Mouse (Mus musculus) activated CD4-positive, CD25-positive, alpha-beta regulatory T cell, adult 4 months (primary cell): ENCODE results near the gene Rnf220. TPM values are rescaled to one million over a fixed set of nuclear protein-coding genes. Genes with fewer than 3 reads are reported as not detected.

Experiments used
- ATAC-seq: one replicate; pipeline ENCODE4 v1.8.0; 2017
- polyA plus RNA-seq, 2 experiments: library from polyadenylated mRNA; unstranded; fragments of 100-300 nt; shearing (Covaris generic); gene quantifications; one replicate each; pipeline ENCODE4 v1.2.1; 2017

Gene Rnf220
- polyA plus RNA-seq, 2 experiments from 2014 or later, result 14.1 to 19.8 TPM

DNA sequence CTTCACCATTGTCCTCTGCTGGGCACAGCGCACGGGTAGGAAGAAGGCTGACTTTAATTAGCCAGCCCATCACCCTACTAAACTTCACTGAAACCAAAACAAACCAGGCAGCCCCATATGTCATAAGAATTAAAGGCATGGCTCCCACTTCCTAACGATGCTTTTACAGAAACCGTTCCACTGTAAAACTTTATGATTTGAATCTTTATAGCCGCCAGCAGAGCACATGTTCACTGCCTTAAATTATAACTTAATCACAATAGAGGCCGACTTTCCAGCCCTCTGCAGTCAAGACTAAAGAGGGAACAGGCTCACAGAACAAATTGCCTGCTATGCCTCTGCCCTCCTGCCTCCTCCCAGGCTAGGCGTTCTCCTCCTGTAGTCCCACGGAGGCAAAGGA is 62.5 kb downstream of the Rnf220 start:
- ATAC-seq, result no peak

DNA sequence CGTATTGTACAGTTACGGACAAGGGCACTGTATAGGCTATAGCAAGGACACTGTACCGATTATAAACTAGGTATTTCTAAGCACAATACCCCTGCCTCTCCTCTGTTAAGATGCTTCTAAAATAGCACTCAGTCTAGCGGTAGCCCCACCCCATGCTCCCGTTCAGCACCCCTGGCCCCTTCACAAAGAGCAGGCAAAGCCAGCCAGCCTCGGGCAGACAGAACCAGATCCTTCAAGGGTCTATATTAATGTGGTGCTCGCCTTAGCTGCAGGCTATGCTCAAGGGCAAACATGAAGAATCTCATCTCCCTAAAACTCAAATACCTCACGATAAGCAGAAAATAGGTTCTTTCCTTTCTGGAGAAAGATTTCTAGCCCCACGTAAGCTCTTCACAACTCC is 67.2 kb downstream of the Rnf220 start:
- no peak for ATAC-seq

DNA sequence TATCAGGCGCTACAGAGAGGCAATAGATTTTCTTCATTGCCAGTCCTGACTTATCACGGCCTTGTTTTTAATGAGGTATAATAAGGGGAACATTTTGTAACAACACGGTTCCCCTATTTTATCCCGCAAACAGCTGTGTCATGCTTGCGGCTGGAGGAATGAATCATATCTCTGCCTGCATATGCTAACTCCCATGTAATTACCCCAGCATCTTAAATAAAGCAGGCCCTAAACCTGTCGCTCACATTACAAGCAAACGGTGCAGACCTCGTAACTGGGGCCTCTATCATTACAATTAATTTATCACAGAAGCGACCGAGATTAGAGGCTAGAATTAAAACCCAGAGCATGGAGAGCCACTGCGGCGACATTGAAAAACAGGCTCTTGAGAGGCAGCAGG is 69.3 kb downstream of the Rnf220 start:
- no peak for ATAC-seq

DNA sequence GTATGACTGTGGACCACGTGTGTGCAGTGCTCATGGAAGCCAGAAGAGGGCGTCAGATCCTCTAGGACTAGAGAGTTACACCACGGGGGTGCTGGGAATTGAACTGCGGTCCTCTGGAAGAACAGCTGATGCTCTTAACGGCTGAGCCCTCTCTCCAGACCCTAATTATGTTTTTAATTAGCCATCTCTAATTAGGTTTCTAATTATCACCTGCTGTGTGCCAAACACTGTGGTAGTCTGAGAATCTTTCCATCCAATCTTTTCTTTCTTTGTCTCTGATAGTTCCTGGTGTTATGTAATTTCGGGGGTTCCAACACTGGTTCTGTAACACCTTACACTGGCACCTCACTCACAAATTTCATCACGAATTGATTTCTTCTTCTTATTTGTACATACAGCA is 75.8 kb downstream of the Rnf220 start:
- ATAC-seq, result no peak

DNA sequence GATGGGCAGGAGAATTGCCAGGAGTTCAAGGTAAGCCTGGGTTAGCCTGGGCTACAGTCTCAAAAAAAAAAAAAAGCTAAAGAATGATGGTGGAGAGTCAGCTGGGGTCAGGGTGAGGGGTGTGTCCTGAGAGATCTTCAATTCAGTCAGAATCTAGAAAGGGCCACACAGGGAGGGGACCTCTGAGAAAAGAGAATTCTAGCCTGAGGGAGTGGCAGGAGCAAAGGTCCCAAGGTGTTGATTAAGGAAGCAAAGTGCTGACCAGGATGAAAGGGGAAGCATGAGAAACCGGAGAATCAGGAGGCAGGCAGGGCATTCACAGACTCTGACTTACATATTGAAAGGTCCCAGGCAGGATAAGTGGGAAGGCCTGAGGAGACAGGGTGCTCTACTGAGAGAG is 80.0 kb downstream of the Rnf220 start:
- no peak for ATAC-seq

DNA sequence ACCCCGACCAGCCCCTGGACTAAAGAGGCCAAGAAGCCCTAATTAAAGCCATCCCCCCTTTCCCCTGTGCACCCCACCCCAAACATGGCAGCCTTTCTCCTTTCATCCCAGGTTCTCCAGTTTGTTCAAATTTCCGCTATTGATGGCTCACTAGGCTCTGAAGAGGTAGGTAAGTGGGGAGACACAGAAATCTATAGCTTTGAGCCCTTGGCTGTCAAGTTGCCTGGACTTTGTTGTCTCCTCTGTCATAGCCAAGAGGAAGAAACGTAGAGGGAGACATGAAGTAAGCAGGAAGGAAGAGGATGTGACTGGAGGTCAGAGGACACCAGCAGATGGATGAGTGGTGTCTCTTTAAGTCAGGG is 86.8 kb downstream of the Rnf220 start:
- no peak for ATAC-seq

DNA sequence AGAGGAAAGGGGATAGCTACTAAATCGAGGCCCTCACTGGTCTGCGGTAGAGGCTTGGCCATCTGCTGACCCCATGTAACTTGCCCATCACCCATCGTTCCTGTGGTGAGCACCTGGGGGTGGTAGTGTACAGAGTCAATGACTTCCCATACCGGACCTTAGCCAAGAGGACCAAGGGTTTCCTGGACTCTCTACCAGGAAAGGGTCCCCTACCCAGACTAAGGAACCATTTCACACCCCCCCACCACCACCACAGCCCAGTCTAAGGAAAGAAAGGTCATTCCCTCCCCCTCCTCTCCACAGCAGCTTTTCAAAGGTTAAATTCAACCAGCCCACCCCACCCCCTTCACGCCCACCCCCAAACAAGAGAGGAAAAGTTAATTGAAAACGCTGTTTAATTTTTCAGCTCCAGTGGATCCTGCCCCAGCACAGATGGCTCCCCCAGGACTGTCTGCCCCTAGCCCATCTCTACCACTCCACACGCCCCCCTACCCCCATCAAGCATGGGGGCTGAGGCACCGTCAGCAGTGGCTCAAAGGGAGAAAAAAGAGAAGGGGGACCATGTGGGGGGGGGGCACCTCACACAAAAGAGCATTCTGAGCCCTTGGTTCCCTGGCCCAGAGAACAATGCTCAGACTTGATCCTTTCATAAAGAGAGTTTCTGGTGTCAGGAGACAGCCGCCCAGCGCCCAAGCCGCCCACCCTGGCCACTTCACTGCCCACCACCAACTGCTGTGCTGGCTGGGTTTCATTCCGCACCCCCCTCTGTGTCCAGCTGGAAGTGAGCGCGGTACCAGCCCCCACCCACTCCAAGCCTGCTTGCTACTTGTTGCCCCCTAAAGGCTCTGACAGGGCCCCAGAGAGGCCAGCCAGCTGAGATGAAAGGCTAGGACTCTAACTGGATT is 87.5 kb downstream of the Rnf220 start:
- ATAC-seq, result no peak

DNA sequence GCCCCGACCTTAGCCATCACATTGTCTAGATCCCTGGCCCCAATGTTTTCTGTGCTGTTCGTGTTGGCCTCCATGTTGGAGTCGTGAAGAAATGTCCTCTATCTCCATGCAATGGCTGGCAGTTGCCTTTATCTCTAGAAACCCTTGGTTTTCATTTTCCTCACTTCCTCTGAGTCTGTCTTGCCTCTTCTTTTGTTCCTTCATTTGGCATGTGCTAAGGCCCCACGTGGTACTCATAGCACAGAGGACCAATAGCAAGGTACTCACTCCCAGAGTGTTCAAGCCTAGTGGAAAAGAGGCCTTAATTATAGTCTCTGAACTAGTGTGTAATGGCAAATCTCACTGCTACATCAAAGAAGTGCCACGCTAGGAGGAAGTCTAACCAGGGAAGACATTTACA is 88.9 kb downstream of the Rnf220 start:
- ATAC-seq, result no peak

DNA sequence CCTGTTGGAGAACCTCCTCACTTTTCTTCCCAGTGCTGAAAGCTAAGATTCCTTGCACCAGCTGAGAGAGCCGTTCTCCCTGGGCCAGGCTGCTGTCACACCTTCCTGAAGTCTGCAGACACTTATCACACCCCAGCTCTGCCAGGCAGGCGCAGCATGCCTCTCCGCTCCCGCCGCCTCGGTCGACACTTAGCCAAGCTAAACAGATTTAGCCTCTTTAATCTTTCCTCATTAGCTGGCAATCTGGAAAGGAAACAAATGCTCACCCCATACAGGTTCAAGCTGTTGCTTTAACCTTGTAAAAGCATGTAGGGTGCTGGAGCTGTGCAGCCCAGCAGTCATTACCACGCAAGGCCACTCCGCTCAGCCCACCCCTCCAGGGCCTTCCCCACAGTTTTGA is 90.9 kb downstream of the Rnf220 start:
- ATAC-seq, result no peak

DNA sequence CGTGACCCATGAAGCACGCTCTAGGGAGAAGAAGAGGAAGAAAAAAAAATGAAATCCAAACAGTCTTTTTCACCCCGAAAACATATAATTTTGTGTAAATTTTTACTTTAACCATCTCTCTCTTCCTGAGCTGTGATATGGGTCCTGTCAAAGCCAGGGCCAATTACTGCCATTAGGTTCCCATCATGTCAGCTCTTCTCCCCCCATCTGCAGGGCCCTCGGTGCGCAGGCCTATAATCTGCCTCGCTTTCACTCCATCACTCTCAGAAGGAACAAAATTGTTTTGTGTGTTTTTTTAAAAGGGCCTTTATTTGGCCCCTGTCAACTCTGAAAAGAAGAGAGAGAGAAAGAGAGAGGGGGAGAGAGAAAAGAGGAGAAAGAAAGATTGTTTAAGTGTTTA is 91.6 kb downstream of the Rnf220 start:
- ATAC-seq, result no peak

DNA sequence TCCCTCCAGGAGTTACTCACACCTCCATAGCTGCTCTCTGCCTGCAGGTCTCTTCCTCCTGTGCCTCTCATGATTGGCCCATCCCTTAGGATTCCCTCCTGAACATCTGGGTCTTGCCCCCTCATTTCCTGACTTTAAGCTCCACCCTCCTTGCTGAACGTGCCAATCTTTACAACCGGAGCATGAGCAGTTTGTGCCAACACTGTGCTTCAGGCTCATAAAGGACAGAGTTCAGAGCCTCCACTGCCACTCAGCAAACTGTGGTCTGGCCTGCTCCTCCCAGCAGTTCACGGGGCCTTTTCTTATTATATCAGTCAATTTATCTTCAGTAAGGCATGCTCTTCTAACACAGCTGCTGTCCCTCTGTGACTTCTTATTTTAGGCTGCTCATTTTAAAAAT is 93.4 kb downstream of the Rnf220 start:
- ATAC-seq, result no peak

DNA sequence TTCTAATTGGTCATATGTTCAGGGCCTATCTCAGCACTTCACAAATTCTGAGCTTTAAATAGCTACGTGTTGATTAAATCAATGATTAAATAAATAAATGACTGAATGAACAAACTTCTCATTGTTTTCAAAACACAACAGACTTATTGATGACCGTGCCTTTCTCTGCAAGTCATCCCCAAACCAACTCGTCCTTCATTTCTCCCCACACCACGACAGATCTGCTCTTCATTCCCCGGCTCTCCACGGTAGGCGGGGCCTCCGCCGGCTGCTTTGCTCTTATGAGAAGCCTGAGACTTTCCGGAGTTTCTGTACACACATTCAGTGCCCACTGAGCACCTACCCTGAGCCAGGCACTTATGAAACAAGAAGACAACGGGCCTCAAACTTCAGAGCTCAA is 99.7 kb downstream of the Rnf220 start:
- no peak for ATAC-seq

DNA sequence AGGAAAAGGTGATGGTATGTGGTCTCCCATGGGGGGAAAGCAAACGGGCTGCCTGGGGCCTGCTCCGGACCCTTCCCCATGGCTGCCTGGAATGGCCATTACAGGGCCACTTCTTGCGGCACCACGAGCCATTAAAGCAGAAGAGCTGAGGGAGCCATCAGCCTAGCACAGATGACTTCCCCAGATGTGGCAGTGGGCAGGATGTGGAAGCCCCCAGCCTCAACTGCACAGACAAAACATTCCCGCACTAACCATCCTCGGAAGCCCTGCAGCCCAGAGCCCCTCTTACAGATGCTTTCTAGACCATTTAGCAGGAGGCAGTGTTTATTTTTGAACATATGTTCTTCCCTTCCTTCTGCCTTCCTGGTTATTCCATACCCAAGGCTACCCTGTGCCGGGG is 103.8 kb downstream of the Rnf220 start:
- ATAC-seq, result no peak

DNA sequence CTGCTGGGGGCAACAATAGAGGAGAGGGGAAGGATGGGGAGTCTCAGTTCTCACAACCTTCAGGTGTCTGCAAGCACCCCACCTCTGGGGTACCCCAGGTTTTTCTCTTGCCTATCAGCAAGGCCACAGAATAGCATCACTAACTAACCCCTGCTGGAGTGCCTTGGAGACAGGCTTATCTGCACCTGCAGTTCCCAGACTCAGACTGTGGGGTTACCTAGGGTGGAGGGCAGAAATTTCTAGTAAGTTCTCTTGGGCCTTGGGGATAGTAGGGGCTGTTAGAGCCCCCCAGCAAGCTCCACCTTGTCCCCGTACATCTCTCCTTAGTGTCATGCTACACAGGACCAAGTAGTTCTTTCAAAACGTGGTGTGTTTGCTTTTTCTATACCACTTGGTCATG is 104.5 kb downstream of the Rnf220 start:
- ATAC-seq, result no peak

DNA sequence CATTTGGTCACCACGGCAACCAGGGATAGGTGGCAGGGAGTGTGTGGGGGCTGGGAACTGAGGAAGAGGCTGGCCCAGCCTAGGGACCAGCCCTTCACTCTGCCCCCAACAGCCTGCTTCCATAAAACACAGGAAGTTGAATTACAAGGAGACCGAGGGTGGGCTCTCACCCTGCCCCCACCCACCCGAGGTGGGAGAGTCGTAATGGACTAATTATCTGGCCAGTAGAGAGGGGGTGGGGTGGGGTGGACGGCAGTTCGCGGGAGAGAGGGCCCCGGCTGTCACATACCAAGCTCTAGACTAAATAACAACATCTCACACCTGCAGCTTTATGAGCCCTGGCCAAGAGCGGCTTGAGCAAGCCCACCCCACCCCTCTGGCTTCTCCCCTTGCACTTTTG is 104.9 kb downstream of the Rnf220 start:
- ATAC-seq, result no peak

DNA sequence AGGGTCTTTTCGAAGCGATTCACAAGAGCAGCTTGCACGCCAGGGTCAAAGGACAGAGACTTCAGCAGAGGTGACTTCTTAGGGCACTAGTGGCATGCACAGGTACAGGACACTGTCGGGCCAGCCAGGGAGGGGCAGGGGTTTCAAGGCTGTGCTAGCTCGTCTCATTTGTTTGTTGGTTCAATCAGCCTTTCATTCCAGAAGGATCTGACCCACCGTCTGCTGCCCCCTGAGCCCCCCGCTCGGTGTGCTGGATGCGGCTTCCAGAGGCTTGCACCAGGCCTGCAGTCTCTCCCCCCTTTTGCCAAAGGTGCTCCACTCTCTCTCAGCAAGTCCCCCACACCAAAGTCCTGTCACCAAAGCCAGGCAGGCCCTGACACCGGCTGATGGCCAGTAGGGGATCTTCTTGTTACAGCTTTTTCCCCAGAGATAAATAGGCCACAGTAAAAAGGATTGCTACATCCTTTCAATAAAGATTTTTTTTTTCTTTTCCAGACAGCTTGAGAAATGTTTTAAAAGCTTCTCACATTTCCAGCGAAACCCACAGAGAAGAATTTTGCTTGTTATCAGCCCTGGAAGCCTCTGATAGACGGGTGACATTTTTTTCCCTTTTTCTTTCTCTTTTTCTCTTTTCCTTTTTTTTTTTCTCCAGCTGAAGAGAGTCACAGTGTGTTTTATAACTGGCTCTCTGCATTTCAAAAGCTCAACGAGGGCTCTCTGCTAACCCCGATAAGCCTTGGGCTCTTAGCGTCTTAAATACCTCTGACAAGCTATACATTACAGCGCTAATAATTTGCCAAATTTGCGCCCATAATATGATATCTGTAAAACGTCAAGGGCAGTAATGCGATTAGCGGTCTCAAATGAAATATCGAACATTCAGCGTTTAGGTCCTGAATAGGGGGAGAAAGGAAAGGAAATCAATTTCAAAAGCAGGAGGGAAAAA is 105.7 kb downstream of the Rnf220 start:
- no peak for ATAC-seq

DNA sequence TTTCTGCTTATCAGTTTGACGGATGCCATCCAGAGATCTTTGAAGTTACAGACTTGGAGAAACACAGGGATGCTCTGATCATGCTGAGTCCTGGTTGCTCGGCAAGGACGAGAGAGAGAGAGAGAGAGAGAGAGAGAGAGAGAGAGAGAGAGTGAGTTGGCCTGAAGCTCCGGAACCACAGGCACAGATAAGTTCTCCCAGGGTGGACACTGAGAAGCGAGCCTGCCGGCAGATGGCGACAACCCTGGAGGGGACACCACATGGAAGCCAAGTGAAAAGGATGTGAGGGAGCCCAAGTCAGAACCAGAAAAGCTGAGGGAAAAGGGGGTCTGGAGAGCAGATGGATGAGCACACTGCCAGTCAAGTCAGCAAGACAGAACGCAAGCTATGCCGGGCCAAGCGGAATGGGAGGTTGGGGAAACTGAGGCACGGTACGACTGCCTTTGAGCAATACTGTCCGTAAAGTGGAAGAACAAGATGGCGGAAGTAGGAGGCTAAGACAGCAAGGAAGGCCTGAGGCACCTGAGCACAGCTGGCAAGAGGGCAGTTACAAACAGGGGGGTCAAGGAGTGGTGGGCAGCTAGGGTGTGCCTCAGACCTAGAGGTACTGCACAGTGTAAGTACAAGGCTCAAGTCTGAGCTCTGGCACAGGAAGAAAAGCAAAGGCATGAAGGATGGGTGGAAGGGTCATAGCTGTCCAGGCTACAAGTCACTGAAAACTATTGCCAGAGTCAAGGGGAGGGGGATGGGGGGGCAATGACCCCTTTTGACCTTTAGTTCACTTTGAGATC is 107.4 kb downstream of the Rnf220 start:
- ATAC-seq, result no peak

DNA sequence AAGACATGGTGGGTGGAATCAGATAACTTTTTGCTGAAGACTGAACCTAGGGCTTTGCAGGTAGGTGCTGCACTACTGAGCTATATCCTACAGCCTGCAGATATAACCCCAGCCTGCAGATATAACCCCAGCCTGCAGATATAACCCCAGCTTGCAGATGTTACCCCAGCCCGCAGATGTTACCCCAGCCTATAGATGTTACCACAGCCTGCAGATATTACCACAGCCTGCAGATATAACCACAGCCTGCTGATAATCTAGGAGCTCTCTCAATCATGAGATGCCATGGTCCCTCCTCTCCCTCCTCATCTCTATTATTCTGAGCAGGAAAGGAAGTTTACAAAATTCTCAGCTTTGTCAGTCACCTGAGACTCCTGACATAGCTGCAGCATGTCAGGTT is 111.6 kb downstream of the Rnf220 start:
- ATAC-seq, result no peak

DNA sequence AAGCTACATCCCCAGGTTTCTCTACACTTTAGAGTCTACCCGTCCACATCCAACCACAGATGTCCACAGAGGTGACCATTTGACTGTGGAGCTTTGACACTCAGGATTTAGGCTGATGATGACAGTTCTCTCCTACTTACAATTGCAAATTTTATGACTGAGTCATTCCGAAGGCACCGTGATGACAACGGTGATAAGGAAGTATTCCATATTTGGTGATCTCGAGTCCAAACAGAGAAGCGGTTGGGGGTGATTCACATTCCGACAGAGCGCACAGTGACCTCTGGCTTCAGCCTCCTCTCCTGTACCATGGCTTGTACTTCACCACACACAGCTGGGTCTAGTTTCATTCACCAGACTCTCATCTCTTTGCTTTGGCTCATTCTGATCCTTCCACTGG is 115.0 kb downstream of the Rnf220 start:
- no peak for ATAC-seq

DNA sequence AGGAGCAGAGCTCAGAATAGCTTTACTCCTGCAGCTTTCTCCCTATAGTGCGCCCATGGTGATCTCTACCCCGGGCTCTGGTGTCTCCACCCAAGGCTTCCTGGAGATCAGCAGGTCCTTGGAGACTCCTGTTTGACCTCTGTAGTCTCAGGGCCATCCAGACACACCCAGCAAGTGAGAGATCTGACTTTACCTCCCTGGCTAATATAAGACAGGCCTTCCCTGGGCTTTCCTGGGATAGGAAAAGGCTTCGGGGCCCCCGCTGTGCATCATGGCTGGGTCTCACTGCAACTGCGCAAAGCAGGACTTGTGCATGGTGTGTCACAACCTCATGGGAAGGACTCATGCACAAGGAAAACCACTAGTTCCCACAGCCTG is 116.3 kb downstream of the Rnf220 start:
- ATAC-seq, result no peak

DNA sequence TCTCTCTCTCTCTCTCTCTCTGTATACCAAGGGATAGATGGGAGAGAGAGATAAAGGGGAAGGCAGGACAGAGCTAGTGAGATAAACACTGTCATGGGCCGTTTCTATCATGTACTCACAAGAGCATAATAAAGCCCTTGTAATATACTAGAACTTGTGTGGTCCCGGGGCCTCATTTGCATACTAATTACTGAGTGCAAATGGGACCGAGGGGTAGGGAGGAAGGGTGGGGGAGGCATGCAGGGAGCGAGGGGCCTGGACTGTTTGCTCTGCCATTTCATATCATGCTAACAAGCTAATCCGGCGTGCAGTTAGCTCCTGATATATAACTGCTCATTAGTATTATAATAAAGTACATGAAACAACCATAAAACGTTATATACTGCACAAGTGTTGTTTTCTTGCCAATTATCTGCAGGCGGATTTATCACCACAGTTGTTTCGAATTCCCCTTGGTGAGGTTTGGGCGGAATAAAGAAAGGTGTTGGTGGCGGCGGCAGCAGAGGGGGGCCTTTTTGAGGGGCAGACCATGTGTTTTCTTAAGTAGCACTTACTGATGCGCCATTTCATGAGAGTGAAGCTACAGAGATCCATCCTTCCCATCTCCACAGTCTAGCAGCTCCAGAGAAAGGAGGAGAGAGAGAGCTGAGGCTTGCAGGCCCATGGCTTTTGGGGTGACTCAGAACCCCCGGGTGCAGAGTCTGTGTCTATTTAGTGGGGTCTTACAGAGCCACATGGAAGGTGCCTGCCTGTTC is 116.9 kb downstream of the Rnf220 start:
- ATAC-seq, result no peak

DNA sequence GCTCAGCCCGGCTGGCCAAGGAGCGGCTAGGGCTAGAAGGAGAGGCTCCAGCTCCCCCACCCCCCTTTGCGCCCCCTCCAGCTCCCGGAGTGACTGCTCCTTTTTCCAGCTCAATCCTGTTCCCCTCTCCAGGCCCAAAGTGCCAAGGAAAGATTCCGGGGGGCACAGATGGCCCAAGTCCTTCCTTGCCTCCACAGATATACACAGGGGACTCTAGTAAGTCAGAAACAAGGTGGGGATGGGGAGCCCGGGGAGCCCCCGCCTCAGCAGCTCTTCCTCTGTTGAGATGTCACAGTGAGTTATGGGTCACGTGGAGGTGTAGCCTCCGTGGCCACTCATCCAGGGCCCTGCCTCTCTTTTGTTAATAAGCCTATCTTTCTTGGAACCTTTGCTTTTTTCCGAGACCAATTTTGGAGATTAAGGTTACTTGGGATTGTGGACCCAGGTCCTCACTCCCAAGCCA is 122.7 kb downstream of the Rnf220 start:
- ATAC-seq, result no peak
